Mouse (Mus musculus): Measurements from ENCODE around the gene Cfap157.

GRCm38 (mm10) chr2:32750199-32750598, 34.0 kb downstream of the Cfap157 start:
- peak; percentile 39; the same call in 1 of the 2 replicates for TF ChIP-seq CTCF (IDR thresholded peaks at IDR 0.05; ENCODE audit: low read depth)
- TF ChIP-seq EP300 (IDR thresholded peaks at IDR 0.05; ENCODE audit: low read depth): no peak

All from liver, postnatal 0 days (tissue).